Mouse (Mus musculus) right cerebral cortex, postnatal 4 days (tissue): ENCODE results near the gene Zfp248.

Source experiments
- DNase-seq: peaks from one replicate; pipeline ENCODE4 v3.0.0-alpha.2; 2022

The Zfp248 gene

DNA sequence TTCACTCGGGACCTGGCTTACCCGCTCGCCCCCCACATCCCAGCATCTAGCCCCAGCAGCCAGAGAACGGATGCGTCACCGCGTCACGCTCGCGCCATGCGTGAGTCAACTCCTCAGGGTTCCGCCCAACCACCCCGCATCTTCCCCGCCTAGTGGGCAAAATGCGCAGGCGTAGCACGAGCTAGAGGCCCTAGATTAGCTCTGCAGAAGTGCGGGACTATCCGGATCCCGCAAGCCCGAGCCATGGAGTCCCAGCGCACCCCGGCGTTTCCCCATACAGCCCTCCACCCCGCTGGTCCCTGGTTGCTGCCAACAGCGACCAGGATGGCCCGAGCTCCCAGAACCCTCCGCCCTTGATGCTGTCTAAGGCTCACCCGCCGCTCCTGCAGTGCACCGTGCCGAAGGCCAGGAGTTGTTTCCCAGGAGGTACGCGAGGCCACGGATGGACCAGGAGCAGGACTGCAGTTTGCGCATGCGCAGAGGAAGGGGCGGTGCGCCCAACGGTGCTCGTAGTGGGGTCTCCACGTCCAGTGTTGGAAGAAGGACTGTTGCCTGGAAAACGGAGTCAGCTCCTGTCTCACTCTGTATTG lies at the start of gene Zfp248:
Zfp248 (minus strand) TSS at position 487 of the 590 bp plus-strand sequence.
- DNase-seq: peak; percentile 93

DNA sequence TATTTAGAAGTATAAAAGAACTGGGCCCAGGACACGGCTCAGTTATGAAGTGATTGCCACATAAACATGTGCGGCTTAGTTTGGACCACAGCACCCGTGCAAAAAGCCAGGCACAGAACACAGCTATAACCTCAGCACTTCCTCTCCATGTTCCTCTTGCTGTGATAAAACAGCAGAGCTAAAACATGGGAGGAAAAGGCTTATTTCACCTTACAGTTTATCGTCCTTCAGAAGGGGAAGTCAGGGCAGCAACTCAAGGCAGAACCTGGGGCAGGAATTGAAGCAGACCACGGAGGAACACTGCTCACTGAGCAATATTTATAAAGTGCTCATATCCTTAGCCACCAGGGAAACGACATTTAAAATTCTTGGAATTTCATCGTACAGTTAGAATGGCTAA lies 43.7 kb upstream of the Zfp248 start:
- no peak for DNase-seq

DNA sequence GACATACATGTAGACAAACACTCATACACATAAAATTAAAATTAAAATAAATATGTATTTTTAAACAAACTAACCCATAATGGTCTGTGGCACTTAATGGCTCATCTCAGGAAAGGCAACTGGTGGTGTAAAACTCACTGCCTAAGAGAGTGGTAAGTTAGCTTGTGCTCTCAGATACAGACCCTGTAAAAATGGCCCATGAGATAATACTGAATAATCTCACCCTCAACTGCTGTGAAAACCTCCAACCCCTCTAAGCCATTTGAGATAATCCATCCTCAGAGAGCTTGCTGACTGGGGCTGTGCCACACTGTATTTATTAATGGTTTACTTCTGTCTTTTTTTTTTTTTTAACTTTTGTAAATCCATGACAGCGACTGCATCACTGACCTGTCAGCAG lies 26.8 kb upstream of the Zfp248 start:
- DNase-seq: no peak

- DNase-seq: peak; percentile 77
Observed at GRCm38 (mm10) chr6:118478957-118479708, 23.8 kb upstream of the Zfp248 start, which contains the start of gene Zfp9. Zfp9 (minus strand) TSS chr6:118479320.

GRCm38 (mm10) chr6:118477875-118478785 lies 22.8 kb upstream of the Zfp248 start:
- DNase-seq: no peak

DNA sequence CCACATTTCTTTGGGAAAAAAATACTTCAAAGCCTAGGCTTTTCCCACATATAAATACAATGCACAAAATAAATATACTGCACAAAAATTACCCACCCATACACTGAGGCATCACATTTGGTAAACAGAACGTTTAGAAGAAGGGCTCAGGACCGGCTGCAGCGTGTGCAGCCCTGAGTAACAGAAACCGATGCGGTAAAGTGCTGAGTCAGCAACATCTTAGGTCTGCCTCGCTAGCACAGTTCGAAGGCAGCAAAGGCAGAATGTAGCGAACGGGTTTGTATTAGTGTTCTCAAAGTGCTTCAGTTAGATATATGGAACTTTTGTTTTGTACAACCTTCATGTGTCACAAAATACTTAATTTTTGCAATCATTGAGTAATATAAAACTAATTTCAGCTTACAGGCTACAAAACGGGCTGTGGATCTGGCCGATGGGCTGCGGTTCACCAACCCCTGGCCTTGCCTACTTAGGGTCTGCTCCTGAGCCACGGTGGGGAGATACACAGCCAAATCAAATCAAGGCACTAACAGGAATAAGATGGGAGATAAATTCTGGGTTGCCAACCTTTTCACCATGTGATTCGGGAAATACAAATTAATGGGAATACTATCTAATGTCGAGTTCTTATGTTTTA lies 6.9 kb upstream of the Zfp248 start:
- DNase-seq: no peak

- DNase-seq: no peak
Observed at GRCm38 (mm10) chr6:118457726-118458125, 2.4 kb upstream of the Zfp248 start.

DNA sequence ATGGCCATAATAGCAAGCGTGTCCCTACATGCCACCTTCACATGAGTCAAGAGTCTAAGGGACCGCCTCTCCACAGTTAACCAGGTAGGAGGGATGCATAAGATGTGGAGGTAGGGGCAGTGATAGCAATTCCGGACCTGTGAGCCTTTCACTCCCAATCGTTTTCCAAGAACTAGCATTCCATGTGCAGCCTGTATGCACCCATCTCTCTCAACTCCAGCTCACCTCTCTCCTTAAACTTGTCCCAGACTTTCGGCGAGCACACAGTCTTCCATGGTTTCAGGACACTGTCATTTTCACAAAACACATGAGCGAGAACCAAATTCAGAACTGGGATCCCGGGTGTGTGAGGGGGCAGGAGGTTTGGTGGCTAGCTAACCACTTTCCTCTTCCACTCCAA lies 876 bp downstream of the Zfp248 start:
- DNase-seq: no peak

DNA sequence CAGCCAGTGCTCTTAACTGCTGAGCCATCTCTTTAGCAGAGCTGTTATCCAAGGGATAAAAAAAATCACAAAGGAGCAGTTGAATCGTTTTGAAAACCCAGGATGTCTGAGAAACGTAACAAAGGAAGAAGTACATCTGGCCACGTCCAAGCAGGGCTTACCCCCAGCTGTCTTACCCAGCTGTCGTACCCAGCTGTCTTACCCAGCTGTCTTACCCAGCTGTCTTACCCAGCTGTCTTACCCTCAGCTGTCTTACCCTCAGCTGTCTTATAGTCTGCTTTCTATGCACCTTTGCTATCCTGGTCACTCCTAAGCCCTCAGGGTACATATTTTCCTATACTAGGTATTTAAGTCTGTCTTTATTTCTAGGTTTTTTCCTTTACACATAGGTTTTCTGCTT lies 23.8 kb downstream of the Zfp248 start:
- DNase-seq: no peak

- no peak for DNase-seq
Observed at GRCm38 (mm10) chr6:118426666-118427065, 28.7 kb downstream of the Zfp248 start.

DNA sequence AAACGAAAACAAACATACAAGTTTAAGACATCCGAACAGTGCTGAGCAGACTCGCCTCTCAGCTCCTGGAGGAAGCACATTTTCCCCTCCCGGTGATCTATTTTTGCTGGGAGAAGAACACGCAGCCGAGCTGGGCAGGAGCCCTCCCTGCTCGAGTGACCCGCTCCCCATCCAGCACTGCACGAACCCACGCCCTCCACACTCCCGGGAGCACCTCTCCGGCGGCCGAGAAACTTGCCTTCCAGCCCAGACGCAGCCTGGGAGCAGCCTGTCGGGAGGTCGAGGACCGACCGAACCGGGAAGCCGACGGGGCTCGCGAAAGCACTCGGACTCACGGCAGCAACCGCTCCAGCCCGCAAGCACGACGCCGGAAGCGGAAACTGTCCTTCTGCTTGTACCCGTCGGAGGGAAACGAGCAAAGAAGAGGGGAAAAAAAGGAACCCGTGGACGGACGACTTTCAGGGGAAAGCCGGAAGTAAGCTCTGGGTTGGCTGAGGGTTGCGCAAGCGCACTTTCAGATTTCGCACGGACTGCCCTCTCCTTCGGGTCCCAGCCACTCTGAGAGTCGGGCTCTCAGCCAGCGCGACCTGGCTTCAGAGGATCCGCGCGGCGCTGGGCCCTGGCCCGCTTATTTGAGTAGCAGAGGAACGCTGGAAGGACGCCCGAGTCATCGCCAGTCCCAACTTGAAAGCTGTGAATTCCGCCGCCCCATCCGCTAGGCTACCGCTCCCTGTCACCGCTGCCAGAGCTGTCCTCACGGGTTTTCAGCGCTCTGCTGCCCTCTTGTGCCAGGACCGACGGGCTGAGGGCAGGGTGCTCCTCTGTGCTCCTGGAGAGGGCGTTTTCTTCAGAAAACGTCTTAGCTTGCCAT lies 36.0 kb downstream of the Zfp248 start, which contains the start of gene Bms1:
Bms1 (minus strand) TSS at position 425 of the 871 bp plus-strand sequence.
- DNase-seq: peak; percentile 96

DNA sequence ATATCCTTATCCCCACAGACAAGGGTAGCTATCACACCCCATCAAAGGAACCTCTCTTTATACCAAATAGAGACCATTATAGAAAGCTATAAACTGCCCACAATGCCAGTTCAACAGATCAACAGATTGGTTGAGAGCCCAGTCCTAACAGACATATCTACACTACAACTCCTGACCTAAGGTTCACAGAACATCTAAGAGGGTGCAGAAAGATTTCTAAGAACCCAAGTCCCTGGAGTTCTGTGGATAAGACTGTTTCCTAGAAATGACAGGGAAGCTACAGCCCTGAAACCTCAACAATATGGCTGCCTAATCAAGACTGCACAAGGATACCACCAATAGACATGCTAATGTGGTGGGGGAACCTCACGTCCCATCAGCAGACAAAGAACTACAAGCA lies 44.9 kb downstream of the Zfp248 start:
- no peak for DNase-seq

DNA sequence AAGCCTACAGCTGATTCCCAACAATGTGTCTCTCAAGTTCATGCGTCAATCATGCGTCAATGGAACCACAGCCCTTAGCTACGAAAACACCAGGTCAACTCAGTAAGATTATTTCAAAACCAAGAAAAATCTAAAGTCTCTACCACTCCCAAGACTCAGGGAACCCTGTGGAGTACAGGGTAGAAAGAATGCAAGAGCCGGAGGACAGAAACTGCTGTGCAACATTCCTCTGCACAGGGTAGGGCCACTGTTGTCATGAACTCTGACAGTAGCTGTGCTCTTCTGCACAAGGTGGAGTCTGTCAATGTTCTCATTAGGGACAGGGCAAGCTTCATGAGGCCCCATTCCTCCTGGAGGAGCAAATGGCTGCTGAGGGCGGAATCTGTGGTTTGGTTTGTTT lies 46.8 kb downstream of the Zfp248 start:
- no peak for DNase-seq

DNA sequence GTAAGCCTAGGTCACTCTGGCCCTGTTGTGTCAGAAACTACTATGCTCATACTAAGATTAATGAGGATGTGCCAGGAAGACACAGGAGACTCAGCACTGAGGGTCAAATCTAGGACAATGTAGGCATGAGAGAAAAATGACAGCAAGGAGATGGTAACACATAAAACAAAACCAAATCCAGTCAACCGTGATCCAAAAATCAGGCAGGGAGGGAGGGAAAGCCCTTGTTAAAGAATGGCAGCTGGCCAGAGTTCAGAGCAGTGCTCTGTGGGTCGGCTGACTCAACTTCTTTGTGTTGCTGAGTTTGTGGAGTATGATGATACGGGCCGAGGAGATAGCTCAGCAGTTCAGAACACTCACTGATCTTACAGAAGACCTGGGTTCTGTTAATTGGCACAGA lies 48.9 kb downstream of the Zfp248 start:
- DNase-seq: no peak

- DNase-seq: no peak
Observed at GRCm38 (mm10) chr6:118390746-118391145, 64.6 kb downstream of the Zfp248 start.

GRCm38 (mm10) chr6:118385962-118386361 lies 69.4 kb downstream of the Zfp248 start:
- DNase-seq: no peak

- no peak for DNase-seq
Observed at GRCm38 (mm10) chr6:118381234-118381633, 74.1 kb downstream of the Zfp248 start.

GRCm38 (mm10) chr6:118380630-118381029 lies 74.7 kb downstream of the Zfp248 start:
- no peak for DNase-seq

- peak; percentile 96 for DNase-seq
Observed at GRCm38 (mm10) chr6:118379451-118380167, 75.7 kb downstream of the Zfp248 start.

GRCm38 (mm10) chr6:118377611-118378010 lies 77.7 kb downstream of the Zfp248 start:
- no peak for DNase-seq
